In genomic region chr9:114318021-114318420, GRCm38 (mm10) we compare ENCODE assay signal across 10 mouse cellular contexts. TPM values are rescaled to one million over a fixed set of nuclear protein-coding genes. Genes with fewer than 3 reads are reported as not detected.
DNase-seq lines count a peak whose midpoint lies in the region; ATAC-seq lines count a peak whose summit lies in the region.
"Had no signal": no experiment of that assay in that cellular context is flagged by ENCODE, and none has a peak within 500 bp of the region (broad histone marks: within the 10 kb centered on the region; RNA-seq: fewer than 3 reads in every experiment).

No protein-coding gene starts in this region.

- no peaks in the 10 kb centered on the region for H3K9me3 ChIP-seq in midbrain, embryonic 10.5 days (replicated peaks)
- H3K9me3 ChIP-seq in midbrain, embryonic 13.5 days = no peaks in the 10 kb centered on the region
- H3K9me3 ChIP-seq in intestine, embryonic 16.5 days (ENCODE audit: control insufficient read depth, low read length) = no peaks in the 10 kb centered on the region
- H3K9me3 ChIP-seq in neural tube, embryonic 11.5 days (ENCODE audit: control insufficient read depth, low read length) = no peaks in the 10 kb centered on the region

- peak; percentile 59 for DNase-seq in midbrain, embryonic 10.5 days (ENCODE audit: low spot score)
- peak; percentile 69 for DNase-seq in adipocyte (ENCODE audit: low spot score)
- peak; percentile 78 for DNase-seq in embryo, embryonic 10.5 days (ENCODE audit: low spot score)
- peak; percentile 58 to 60 for DNase-seq in left cerebral cortex, postnatal 25 days (ENCODE audit: low spot score in 2 of 2)
- DNase-seq in neural tube, embryonic 11.5 days (ENCODE audit: low spot score) = peak; percentile 74
- DNase-seq in urinary bladder, postnatal 25 days (ENCODE audit: low spot score) = peak; percentile 43

- H3K27me3 ChIP-seq in midbrain, embryonic 10.5 days (ENCODE audit: low read depth, poor library complexity, severe bottlenecking) = no peaks in the 10 kb centered on the region
- no peaks in the 10 kb centered on the region for H3K27me3 ChIP-seq in midbrain, embryonic 13.5 days
- no peaks in the 10 kb centered on the region for H3K27me3 ChIP-seq in intestine, embryonic 16.5 days (replicated peaks; ENCODE audit: control insufficient read depth, insufficient read depth, low read length)
- no peaks in the 10 kb centered on the region for H3K27me3 ChIP-seq in neural tube, embryonic 11.5 days (ENCODE audit: control insufficient read depth, insufficient read depth, low read length)

- no peak overlapping the region for H3K9ac ChIP-seq in midbrain, embryonic 13.5 days (replicated peaks)
- no peak overlapping the region for H3K9ac ChIP-seq in intestine, embryonic 16.5 days (ENCODE audit: low read depth, low read length)
- no peak overlapping the region for H3K9ac ChIP-seq in neural tube, embryonic 11.5 days (ENCODE audit: low read length)

- H3K27ac ChIP-seq in midbrain, embryonic 10.5 days (replicated peaks) = no peak overlapping the region
- no peak overlapping the region for H3K27ac ChIP-seq in midbrain, embryonic 13.5 days
- H3K27ac ChIP-seq in intestine, embryonic 16.5 days (ENCODE audit: low read length) = no peak overlapping the region
- no peak overlapping the region for H3K27ac ChIP-seq in neural tube, embryonic 11.5 days (ENCODE audit: low read depth, low read length)

- WGBS in midbrain, embryonic 10.5 days = 5% methylated on average over 2 of the region's 2 CpGs
- WGBS in midbrain, embryonic 13.5 days = 5% methylated on average over 2 of the region's 2 CpGs
- 6% methylated on average over 2 of the region's 2 CpGs for WGBS in intestine, embryonic 16.5 days
- whole genome bisulfite sequencing in neural tube, embryonic 11.5 days = 12% methylated on average over 2 of the region's 2 CpGs

- H3K36me3 ChIP-seq in midbrain, embryonic 10.5 days = no peaks in the 10 kb centered on the region
- H3K36me3 ChIP-seq in midbrain, embryonic 13.5 days = no peaks in the 10 kb centered on the region
- H3K36me3 ChIP-seq in intestine, embryonic 16.5 days (ENCODE audit: control insufficient read depth, insufficient read depth, low read length) = no peaks in the 10 kb centered on the region
- no peaks in the 10 kb centered on the region for H3K36me3 ChIP-seq in neural tube, embryonic 11.5 days (ENCODE audit: control insufficient read depth, insufficient read depth, low read length)

- no peaks in the 10 kb centered on the region for H3K4me1 ChIP-seq in midbrain, embryonic 10.5 days
- no peaks in the 10 kb centered on the region for H3K4me1 ChIP-seq in midbrain, embryonic 13.5 days (replicated peaks)
- H3K4me1 ChIP-seq in intestine, embryonic 16.5 days (ENCODE audit: control insufficient read depth, insufficient read depth, low read length) = no peaks in the 10 kb centered on the region
- H3K4me1 ChIP-seq in neural tube, embryonic 11.5 days (ENCODE audit: control insufficient read depth, insufficient read depth, low read length) = no peaks in the 10 kb centered on the region

- no peak for ATAC-seq in midbrain, embryonic 13.5 days
- ATAC-seq in intestine, embryonic 16.5 days = peak; percentile 18; the same call in 1 of the 2 replicates
- no peak for ATAC-seq in neural tube, embryonic 11.5 days (ENCODE audit: insufficient read depth, low FRiP score, low TSS enrichment)

- intact Hi-C loops in left cerebral cortex, postnatal 25 days (cut with DNase I) = loop anchor here (2.0 to 5.0 kb wide), 2 partner anchors 63 to 179 kb away; no protein-coding TSS in a partner anchor

- no peak overlapping the region for H3K4me3 ChIP-seq in midbrain, embryonic 10.5 days
- H3K4me3 ChIP-seq in midbrain, embryonic 13.5 days (replicated peaks) = no peak overlapping the region
- H3K4me3 ChIP-seq in intestine, embryonic 16.5 days (ENCODE audit: low read length) = no peak overlapping the region
- H3K4me3 ChIP-seq in neural tube, embryonic 11.5 days (ENCODE audit: low read depth, low read length) = no peak overlapping the region

- no peak overlapping the region for H3K4me2 ChIP-seq in midbrain, embryonic 13.5 days (replicated peaks)
- H3K4me2 ChIP-seq in intestine, embryonic 16.5 days (ENCODE audit: low read depth, low read length) = no peak overlapping the region
- no peak overlapping the region for H3K4me2 ChIP-seq in neural tube, embryonic 11.5 days (ENCODE audit: low read depth)

RNA-seq across cellular contexts. Expression of gene Bcl2a1c, which starts 11.9 kb away (rescaled TPM):
- not detected in 2 replicates for polyA plus RNA-seq in midbrain, embryonic 10.5 days (2016; fragmentation: Nextera tagmentation; extraction: Ambion mirVana)
- polyA plus RNA-seq in midbrain, embryonic 13.5 days (2015; fragmentation: Nextera tagmentation; extraction: Ambion mirVana) = not detected in 2 replicates
- polyA plus RNA-seq in intestine, embryonic 16.5 days (2015; fragmentation: Nextera tagmentation; extraction: Ambion mirVana) = not detected in 2 replicates
- total RNA-seq in left cerebral cortex, postnatal 25 days (2021) = not detected
- not detected in 2 replicates for polyA plus RNA-seq in neural tube, embryonic 11.5 days (2014; fragmentation: Nextera tagmentation; extraction: Ambion mirVana)
- total RNA-seq: neutrophil, adult 5-6 weeks had no signal
- polyA plus RNA-seq: frontal cortex, adult 2 months had no signal
